Mouse (Mus musculus) CD4-positive, CD25-positive, alpha-beta regulatory T cell, adult 2 months (primary cell): ENCODE data around the gene Yae1d1.
"Not testable (repeated sequence)": the region's sequence is repeated elsewhere in the genome, so short reads cannot be mapped to it uniquely, and the experiment has no call there.

Experiments used
- DNase-seq: peaks from one replicate; pipeline ENCODE4 v3.0.0-alpha.2; 2012; ENCODE audit warnings: low read depth, low spot score

The Yae1d1 gene

GRCm38 (mm10) chr13:17992697-17993514 lies at the start of gene Yae1d1:
Gene Yae1d1 (minus strand): TSS chr13:17993349.
- DNase-seq = peak; percentile 93

DNA sequence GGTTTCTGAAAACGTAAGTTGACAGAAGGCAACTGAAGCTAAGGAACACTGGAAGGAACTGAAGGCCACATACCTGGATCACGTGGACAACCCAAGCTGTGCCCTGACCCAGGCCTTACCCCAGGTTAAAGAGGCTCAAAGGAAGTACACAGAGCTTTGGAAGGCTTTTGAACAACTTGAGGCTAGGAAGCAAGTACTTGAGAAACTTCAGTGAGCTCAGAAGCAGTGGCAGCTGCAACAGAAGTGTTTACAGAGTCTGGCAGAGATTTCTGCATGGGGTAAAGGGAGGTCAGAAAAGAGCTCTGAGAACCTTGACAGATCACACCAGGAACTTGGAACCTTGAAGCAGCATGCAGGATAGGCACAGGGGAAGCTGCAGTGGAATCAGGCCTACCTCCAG lies 45.7 kb upstream of the Yae1d1 start:
- DNase-seq = no peak

DNA sequence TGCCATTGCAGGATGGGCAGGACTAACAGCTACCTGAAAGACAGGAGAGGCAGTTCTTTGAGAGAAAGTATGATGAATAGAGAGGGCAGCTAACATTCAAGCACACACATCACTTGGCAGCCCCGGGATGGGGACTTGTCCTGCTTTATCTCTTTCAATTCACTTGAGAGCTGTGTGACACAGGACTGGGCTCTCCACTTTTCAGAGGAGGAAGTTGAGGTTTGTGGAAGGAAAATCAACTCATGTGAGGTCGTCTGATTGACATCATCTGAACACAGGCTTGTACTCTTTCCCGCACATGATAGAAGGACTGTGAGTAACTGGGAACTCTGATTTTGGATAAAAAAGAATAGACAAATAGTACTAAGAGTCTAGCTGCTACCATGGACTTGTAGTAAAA lies 23.5 kb upstream of the Yae1d1 start:
- no peak for DNase-seq

- DNase-seq = no peak
Observed at GRCm38 (mm10) chr13:18013205-18013604, 20.1 kb upstream of the Yae1d1 start.

- no peak for DNase-seq
Observed at GRCm38 (mm10) chr13:18011055-18011454, 17.9 kb upstream of the Yae1d1 start.

DNA sequence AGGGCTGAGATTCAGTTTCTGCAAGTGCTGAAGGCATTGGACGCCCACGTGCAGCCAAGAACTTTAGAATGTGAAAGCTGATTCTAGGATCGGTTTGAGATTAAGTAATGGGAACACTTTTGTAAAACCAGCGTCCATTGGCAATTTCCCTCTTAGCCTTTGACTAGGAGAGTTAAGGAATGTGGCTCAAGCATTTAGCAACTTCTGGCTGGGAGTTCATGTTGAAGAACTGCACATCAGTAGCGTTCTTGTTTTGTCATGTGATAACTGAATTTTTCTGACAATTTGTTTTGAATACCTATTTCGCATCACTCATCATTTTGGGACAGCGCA lies 332 bp upstream of the Yae1d1 start:
- DNase-seq = no peak

GRCm38 (mm10) chr13:17992009-17992408 lies 1.1 kb downstream of the Yae1d1 start:
- DNase-seq = no peak

DNA sequence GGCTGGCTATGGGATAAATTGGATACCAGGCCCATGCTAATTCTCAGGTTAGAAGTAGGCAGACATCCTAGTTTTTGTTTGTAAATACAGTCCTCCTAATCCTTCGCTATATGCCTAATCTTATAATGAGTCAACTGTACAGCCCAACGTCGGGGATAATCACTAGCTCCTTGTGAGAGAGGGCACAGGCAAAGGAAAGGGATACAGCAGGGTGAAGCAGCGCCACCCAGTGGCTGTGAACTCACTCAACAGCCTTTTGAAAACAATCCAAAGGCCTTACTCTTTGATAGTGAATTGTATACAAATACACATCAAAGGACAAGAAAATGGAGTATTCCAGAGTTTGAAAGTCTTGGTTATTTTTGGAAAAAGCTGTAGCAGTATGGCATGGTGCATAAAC lies 10.0 kb downstream of the Yae1d1 start:
- peak; percentile 61 for DNase-seq

- no peak for DNase-seq
Observed at GRCm38 (mm10) chr13:17982634-17983033, 10.5 kb downstream of the Yae1d1 start.

GRCm38 (mm10) chr13:17976854-17977739 lies 16.1 kb downstream of the Yae1d1 start:
- DNase-seq = no peak

DNA sequence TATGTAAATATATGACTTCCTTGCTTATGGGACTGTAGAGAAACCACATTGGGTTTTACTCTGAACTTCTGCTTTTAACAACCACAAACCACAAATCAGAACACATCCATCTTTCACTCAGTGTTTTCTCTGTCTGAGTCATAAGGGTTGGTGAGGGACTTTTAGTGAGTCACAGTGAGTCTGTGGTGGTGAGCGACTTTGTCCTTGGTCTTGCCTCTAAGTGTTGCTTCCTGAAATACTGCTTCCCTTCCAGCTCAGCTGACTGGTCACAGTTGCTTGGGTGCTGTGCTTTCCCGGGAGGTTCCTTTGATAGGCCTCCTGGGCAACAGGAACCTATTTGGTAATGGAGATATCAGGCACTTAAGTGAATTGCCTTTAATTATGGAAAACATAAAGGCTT lies 17.3 kb downstream of the Yae1d1 start:
- DNase-seq = peak; percentile 72

GRCm38 (mm10) chr13:17975457-17975856 lies 17.7 kb downstream of the Yae1d1 start:
- DNase-seq = no peak

DNA sequence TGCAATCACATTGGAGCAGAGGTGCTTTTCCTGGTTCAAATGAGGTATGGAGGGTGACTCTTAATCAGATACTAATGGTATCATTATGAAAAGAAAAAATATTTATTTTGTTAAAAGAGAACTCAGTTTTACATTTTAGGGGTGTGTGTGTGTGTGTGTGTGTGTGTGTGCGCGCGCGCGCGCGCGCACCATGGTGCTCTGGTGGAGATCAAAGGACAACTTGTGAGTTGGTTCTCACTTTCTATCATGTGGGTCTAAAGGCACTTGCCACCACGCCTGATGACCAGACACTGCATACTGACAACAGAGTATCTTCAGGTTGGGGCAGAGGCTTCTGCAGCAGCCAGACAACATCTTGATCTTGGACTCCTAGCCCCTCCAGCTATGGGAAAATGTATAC lies 18.4 kb downstream of the Yae1d1 start:
- DNase-seq = no peak

- DNase-seq = no peak
Observed at GRCm38 (mm10) chr13:17960613-17961012, 32.5 kb downstream of the Yae1d1 start.

GRCm38 (mm10) chr13:17954282-17954681 lies 38.9 kb downstream of the Yae1d1 start:
- DNase-seq = no peak

DNA sequence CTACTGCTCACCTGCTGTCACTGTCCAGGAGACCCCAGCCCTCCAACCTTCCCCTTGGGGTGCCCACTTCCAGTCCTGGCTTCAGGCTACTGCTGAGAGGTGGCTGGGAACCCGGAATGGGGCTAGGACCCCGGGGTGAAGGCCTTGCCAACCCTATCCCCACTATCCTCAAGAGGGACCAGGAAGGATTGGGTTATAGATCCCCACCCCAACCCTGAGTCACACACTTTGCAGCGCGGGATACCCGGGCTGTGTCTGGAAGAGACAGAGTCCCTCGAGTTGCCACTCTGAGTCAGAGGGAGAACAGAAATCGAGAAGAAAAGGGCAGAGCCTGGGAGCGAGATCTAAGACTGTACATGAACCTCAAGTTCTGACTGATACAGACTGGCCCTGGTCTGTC lies 42.6 kb downstream of the Yae1d1 start:
- DNase-seq = not testable (repeated sequence)

DNA sequence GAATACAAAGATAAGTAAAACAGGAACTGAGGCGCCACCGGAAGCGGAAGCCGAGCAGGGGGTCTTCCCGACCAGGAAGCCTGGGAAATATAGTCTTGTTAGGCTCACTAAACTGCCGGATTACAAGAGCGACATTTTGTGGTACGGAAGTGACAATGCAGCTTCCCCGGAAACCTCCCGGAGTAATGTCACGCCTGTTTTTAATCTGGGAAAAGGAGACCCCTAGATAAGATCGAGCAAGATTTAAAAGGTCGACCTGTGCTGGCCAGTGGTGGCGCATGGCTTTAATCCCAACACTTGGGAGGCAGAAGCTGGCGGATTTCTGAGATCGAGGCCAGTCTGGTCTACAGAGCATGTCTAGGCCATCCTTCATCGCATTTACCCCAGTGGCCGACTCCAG lies 43.6 kb downstream of the Yae1d1 start:
- no peak for DNase-seq

DNA sequence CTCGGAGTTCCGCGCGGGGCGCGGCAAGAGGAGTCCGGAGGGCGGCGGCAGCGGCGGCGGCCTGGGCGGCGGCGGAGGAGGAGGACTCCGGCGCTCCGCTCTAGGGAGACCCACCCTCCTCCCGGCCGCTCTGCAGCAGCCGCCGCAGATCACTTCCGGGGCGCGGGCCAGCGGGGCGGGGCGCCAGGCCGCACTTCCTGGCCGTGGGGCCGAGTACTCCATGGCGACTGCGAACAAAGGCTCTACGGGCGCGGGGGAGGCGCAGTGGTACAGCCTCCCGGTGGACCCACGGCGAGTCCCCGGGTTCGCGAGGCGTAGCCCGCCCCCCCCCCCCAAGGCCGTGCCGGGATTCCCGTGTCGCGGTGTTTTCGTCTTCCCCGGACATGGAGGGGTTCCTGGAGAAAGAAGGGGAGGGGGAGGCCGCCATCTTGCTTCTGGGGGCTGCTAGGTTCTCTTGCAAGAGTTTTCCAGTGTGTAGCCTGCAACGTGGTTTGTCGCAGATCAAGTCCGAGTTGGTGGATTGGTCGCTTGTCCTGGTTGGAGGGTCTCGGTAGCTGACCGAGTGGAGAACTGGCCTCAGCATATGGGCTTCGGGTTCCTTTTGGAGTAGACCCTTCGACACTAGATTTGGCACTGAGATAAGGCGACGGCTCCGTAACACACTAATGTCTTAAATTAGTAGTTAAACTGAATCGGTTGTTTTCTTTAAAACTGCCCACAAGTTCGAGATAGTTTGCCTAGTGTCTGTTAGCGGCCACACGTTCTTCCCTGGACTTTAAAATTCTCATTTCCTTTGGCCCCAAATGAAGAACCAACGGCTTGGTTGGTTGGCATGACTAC lies 48.9 kb downstream of the Yae1d1 start, which contains the start of gene Rala:
Gene Rala (minus strand): TSS at position 162 of the 840 bp plus-strand sequence.
- DNase-seq = peak; percentile 94

DNA sequence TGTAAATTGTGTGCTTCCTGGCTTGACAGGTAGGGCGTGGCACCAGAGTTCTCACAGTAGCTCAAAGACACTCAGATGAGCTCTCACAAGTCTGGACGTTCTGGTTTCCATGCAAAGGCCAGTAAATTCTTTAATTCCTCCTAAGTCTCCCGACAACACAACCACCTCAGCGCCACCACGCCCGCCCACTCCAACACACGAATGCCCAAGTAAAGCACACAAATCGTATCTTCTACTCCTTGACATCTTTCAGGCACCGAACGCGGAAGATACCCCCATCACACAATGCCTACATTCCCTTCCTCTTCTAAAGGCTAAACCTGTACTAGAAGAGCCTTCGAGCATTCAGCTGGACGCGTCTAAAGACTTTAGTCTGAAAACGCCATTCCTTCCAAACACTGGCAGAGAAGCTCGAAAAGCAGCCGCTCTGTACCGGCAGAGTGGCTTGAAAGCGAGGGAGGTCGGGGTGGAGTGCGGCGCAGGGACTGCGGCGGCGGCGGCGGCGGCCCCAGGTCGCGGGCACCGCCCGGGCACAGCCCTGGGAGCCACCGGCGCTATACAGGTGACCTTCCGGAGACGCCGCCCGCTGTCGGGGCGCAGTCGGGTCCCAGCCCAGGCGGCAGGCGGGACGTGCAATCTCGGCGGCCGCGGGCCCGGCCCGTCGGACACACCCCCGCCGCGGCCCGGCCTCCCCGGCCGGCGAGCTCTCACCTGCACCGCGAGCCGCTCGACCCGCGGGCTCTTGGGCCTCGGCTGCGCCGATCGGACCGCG lies 49.7 kb downstream of the Yae1d1 start:
- peak; percentile 52 for DNase-seq

GRCm38 (mm10) chr13:17942338-17942737 lies 50.8 kb downstream of the Yae1d1 start:
- no peak for DNase-seq
